Mouse (Mus musculus): Measurements from ENCODE around the gene Lars2.

GRCm38 (mm10) chr9:123478586-123479195, 112.0 kb downstream of the Lars2 start, which contains the start of gene Limd1:
- TF ChIP-seq POLR2A (IDR thresholded peaks at IDR 0.05; ENCODE audit: borderline replicate concordance, low read depth, low read length) = no peak
- no peak; the same call in 1 of the 2 replicates for TF ChIP-seq CTCF (IDR thresholded peaks at IDR 0.05; ENCODE audit: low read depth, low read length)
